Mouse (Mus musculus) erythroblast, embryonic 14.5 days (primary cell): ENCODE results near the gene Tgm2.

Experiments
- GATA1 ChIP-seq: IDR thresholded peaks from 2 replicates; pipeline ENCODE4 v1.6.1; 2012; ENCODE audit warnings: low read length, inconsistent platforms, mixed read lengths
- TAL1 ChIP-seq: IDR thresholded peaks from 3 replicates; pipeline ENCODE4 v1.6.1; 2012; ENCODE audit warnings: low read length, inconsistent platforms, mixed read lengths

- no peak for TF ChIP-seq GATA1
- no peak for TF ChIP-seq TAL1
Observed at GRCm38 (mm10) chr2:158137771-158138170, 8.5 kb downstream of the Tgm2 start.
